Mouse (Mus musculus): ENCODE data around the gene Srek1ip1. TPM values are rescaled to one million over a fixed set of nuclear protein-coding genes. Genes with fewer than 3 reads are reported as not detected.

The Srek1ip1 gene
- 9.0 and 11.2 TPM in 2 replicates for polyA plus RNA-seq (2012; rRNA removed)

GRCm38 (mm10) chr13:104792184-104792583, at the start of gene Srek1ip1:
Gene Srek1ip1, plus strand, starts transcription at chr13:104792484.
- 83% methylated on average over 11 of the region's 11 CpGs for WGBS
- no peak for DNase-seq (ENCODE audit: low read depth, low spot score)

DNA sequence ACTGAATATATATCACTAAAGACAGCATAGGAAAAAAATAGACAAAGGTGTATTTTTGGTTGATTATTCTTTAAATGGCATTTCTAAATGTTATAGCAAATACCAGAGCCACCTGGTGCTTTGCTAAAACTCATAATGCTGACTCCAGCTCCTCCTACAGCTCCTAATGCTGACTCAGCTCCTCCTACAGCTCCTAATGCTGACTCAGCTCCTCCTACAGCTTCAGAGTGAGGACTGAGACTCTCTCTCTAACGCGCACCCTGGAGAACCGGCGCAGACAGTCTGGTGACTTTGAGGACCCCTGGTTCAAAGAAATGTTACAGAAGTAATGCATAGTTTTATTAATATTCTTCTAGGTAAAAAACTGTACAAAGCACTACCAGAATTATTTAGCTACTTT, 49.4 kb upstream of the Srek1ip1 start:
- no peak for DNase-seq (ENCODE audit: low read depth, low spot score)
- WGBS, result 95% methylated on average over 4 of the region's 4 CpGs

DNA sequence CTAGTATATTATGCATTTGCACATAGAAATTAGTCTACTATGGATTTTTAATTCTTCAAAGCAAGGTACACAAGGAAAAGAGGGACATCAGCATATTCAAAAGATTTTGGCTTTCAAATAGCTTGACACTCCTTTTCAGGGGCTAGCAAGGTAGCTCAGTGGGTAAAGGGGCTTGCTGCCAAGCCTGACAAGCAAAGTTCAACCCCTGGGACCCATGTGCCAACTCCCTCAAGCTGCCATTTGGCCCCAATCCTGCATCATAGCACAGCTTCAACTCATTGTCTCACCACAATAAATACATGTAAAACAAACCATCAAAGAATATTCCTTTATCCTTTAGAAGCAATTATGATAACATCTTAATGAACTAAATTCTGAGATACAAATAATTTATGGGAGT, 45.3 kb upstream of the Srek1ip1 start:
- DNase-seq (ENCODE audit: low read depth, low spot score), result no peak

DNA sequence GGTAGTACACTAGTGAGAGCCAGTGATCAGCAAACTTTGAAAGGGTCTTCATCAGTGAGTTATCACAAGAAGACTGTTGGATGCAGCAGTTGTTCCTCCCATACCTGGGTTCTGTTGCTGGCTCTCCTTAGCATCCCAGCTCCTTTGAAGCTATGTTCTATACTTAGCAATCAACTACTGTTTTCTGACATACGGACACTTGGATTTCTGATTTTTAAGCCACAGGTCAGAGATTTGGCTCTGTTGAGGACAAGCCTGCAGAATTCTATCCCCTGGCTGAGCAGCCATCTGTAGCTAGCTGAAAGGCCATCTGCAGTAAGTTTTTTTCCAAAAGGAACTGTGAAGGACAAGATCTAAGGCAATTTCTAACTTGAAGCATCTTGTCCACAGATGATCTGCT, 32.9 kb upstream of the Srek1ip1 start:
- 93% methylated on average over 1 of the region's 1 CpGs for WGBS
- DNase-seq (ENCODE audit: low read depth, low spot score), result no peak

DNA sequence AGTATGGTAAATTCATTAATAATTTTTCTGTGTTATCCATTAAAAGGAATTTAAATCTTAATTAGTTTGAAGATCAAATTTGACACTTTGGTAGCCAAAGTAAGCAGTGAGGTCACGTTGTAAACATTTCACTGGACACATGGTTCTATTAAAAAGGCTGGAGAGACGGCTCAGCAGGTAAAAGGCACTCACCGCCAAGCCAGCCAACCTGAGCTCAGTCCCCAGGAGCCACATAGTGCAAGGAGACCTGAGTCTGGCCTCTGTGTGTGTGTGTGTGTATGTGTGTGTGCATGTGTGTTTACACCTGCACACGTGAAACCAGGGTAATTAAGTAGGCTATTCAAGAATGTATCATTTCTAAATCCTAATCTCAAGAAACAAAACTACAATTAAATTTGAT, 29.9 kb upstream of the Srek1ip1 start:
- WGBS, result 79% methylated on average over 4 of the region's 4 CpGs
- DNase-seq (ENCODE audit: low read depth, low spot score), result no peak

- DNase-seq (ENCODE audit: low read depth, low spot score), result no peak
- 20% methylated on average over 3 of the region's 3 CpGs for WGBS
Observed at GRCm38 (mm10) chr13:104763193-104763592, 29.1 kb upstream of the Srek1ip1 start.

DNA sequence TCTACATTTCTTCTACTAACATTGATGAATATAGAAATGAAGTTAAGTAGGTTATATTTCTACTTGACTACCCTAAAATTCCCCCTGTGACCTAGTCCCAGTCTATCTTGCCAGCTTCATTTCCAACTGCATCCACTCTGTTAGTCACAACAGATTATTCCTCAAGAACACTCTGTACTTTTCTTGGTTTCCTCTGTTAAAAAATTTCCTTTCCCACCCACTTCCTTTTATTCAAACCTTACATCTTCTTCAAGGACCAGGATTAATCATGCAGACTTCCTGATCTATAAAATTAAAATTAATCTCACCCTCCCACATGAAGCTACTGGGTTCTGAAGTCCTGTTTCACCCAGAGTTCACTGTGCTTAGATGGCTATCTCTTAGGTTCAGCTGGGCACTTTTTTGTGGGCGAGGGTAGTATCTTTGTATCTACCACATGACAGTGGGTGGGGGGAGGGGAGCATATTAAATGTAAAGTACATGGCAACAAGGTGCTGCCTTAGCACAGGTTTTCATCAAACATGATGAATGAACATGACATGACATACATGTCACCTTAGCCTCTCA, 13.1 kb upstream of the Srek1ip1 start:
- 73% methylated on average over 1 of the region's 1 CpGs for WGBS
- no peak for DNase-seq (ENCODE audit: low read depth, low spot score)

DNA sequence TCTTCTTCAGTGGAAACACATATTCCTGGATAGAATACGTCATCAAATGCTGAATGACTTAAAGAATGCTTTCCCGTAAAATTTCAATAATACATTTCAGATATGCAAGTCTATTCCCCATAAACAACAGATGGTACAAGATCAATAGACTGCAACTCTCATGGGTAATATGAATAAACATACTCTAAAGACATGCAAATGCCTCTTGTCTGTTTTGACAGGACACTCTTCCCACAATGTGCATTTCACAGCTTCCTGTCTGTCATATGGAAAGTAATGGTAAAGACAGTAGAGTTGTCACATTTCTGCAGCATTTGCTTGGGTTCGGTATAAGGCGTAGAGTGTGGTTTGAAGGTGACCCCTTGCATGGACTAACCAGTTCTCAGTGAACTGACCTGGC, 5.0 kb upstream of the Srek1ip1 start:
- 98% methylated on average over 4 of the region's 4 CpGs for WGBS
- no peak for DNase-seq (ENCODE audit: low read depth, low spot score)

GRCm38 (mm10) chr13:104789663-104790062, 2.6 kb upstream of the Srek1ip1 start:
- WGBS, result 5% methylated on average over 2 of the region's 2 CpGs

DNA sequence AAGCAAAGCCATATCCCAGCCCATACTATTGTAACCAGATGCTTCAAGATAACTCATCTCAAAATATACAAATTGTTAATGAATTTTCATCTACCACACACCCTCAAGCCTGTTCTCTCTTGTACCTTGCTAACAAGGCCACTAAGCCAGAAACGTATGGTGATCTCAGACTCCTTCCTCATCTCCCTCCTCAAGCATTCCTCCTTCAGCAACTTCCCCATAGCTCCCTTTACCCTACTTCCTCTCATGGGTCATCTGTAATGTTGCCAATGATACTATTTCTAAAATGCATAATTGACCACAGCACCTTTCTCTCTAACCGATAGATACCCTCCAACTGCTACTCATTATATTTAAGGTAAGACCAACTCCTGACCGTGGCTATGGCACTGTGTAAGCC, 2.1 kb downstream of the Srek1ip1 start:
- DNase-seq (ENCODE audit: low read depth, low spot score), result no peak
- 81% methylated on average over 3 of the region's 3 CpGs for WGBS

More at GRCm38 (mm10) chr13:104789663-104790062, 2.6 kb upstream of the Srek1ip1 start:
- peak; percentile 27 for DNase-seq (ENCODE audit: low read depth, low spot score)

- DNase-seq (ENCODE audit: low read depth, low spot score), result no peak
- WGBS, result 62% methylated on average over 8 of the region's 8 CpGs
Observed at GRCm38 (mm10) chr13:104799067-104799466, 6.8 kb downstream of the Srek1ip1 start.

DNA sequence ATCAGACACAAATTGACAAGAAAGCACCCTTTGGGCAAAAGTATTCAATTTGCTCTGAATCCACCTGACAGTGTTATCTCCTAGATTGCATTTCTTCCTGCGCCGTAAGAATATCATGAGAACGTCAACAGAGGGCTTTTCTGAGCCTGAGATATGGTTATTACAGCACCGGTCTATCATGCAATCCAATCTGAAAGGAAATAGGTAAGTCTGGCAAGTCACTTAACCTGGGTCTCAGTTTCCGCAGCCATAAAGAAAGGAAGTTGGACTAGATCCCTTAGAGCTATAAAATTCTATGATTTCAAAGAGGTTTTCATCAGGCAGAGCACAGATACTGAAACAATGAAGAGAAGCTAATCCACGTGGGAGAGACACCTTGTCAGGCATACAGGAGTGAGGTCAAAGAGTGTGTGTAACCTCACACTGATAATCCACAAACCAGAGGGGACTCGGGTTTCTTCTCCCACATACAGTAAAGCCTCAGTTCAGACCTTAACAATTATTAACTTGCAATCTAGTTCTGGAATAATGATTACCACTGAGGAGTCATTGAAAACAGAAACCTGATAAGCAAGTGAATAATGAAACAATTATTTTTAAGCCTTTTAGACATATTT, 7.4 kb downstream of the Srek1ip1 start:
- WGBS, result 39% methylated on average over 7 of the region's 7 CpGs

GRCm38 (mm10) chr13:104805681-104806080, 13.4 kb downstream of the Srek1ip1 start:
- WGBS, result 38% methylated on average over 3 of the region's 3 CpGs
- no peak for DNase-seq (ENCODE audit: low read depth, low spot score)

More for the DNA sequence above, 7.4 kb downstream of the Srek1ip1 start:
- DNase-seq (ENCODE audit: low read depth, low spot score), result no peak

DNA sequence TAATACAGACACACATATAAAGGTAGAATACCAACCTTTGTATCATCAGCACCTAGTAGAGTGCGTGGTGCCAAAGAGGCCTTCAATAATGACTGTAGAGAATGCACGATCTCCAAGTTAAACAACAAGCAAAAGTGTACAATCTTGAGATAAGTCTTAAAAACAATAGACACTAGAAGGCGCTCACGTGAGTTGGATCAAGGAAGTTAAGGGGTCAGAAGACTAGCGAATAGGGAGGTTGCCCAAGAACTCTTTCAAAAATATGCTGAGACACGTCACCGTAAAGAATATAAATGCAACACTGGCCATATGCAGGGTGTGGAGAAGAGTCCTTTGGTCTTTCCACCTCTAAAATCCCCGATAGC, 24.0 kb downstream of the Srek1ip1 start:
- peak; percentile 28 for DNase-seq (ENCODE audit: low read depth, low spot score)
- 3% methylated on average over 8 of the region's 8 CpGs for WGBS

DNA sequence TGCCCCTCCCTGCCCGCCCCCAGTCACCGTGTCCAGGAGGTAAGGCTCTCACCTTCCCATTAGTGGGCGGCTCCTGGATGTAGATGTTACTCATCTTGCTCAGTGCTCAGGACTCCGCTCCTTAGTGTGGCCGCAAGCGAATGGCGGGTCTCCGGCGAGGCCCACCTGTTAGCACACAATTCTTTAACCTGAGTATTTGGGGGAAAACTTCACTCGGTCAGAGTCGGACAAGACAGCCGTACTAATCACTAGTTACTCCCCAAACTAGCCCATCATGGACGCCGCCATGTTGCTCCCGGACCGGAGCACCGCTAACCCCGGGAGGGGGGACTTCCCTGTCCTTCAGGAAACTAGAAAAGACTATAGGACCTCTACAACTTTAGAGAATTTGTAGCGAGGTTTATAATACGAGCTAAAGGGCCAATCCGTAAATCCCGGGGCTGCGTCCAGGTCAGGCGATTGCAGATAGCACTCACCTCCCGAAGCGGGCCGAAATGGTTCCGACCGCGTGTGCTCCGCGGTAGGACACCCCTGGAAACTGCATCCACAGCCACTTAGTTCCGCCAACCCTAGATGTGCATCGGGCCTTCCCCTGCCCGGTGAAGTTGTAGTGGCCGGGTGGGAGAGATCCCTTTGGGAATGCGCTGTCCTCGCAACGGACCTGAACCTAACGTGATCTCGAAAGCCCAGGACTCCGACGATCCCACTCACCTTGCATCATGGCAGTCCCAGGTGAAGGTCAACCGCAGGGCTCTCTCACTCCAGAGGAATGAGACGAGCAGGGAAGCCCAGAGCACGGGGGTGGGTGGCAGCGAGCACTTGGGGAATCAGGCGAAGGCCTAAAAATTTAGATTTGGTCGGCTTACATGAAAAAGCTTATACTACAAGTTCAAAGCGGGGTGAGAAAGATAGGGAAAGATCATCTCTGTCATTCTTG, 24.6 kb downstream of the Srek1ip1 start, which contains the start of gene Cwc27:
Cwc27 (minus strand) TSS at position 508 of the 937 bp plus-strand sequence.
- under 1% methylated on average over 50 of the region's 50 CpGs for WGBS
- peak; percentile 70 for DNase-seq (ENCODE audit: low read depth, low spot score)

GRCm38 (mm10) chr13:104817696-104818095, 25.4 kb downstream of the Srek1ip1 start:
- DNase-seq (ENCODE audit: low read depth, low spot score), result no peak
- 20% methylated on average over 12 of the region's 12 CpGs for WGBS

DNA sequence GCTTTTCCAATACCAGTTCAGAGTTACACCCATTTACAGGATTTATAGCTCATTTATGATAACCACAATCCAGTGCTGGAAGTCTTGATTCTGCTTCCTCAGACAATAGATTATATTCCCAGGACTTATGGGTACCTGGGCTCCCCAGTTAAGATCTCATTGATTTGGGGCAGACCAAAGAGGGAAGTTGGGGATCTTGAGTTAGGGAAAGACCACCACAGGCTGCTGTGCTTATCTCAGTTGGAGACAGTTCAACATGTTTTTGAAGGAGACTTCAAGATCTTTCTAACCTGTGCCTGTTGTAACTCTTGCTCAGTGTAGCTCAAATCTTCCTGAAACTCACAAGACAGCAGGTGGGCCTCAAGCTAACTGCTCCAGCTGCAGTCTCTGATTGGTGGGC, 28.9 kb downstream of the Srek1ip1 start:
- no peak for DNase-seq (ENCODE audit: low read depth, low spot score)

- DNase-seq (ENCODE audit: low read depth, low spot score), result no peak
- 97% methylated on average over 1 of the region's 1 CpGs for WGBS
Observed at GRCm38 (mm10) chr13:104821908-104822307, 29.6 kb downstream of the Srek1ip1 start.

- WGBS, result 49% methylated on average over 8 of the region's 8 CpGs
Observed at GRCm38 (mm10) chr13:104822411-104822838, 30.1 kb downstream of the Srek1ip1 start.

GRCm38 (mm10) chr13:104825470-104825869, 33.2 kb downstream of the Srek1ip1 start:
- 93% methylated on average over 2 of the region's 2 CpGs for WGBS
- DNase-seq (ENCODE audit: low read depth, low spot score), result no peak

More at GRCm38 (mm10) chr13:104822411-104822838, 30.1 kb downstream of the Srek1ip1 start:
- DNase-seq (ENCODE audit: low read depth, low spot score), result no peak
